Mouse (Mus musculus) C2C12 (cell line): Measurements from ENCODE around the gene Txndc5.

Source experiments
- CEBPB ChIP-seq: IDR thresholded peaks from one replicate; pipeline ENCODE4 v1.6.1; 2011; ENCODE audit warnings: low read depth, mild to moderate bottlenecking, control low read depth, moderate library complexity
- CTCF ChIP-seq: IDR thresholded peaks from one replicate; pipeline ENCODE4 v1.5.1; 2011; ENCODE audit not compliant: control insufficient read depth, insufficient read depth, insufficient read length
- MAX ChIP-seq: IDR thresholded peaks from one replicate; pipeline ENCODE4 v1.6.1; 2011; ENCODE audit warnings: mild to moderate bottlenecking, control low read depth
- MYOD1 ChIP-seq: IDR thresholded peaks from one replicate; pipeline ENCODE4 v1.6.1; 2011; ENCODE audit warnings: low read depth; ENCODE audit not compliant: control insufficient read depth, insufficient read length
- USF1 ChIP-seq: IDR thresholded peaks from one replicate; pipeline ENCODE4 v1.6.1; 2011; ENCODE audit warnings: low read depth, mild to moderate bottlenecking, control low read depth, moderate library complexity

- TF ChIP-seq CEBPB, result no peak
- no peak for TF ChIP-seq CTCF
- TF ChIP-seq MYOD1, result no peak
- no peak for TF ChIP-seq MAX
- no peak for TF ChIP-seq USF1
These were observed 18.8 kb downstream of the Txndc5 start for GRCm38 (mm10) chr13:38509681-38510341.
